Mouse (Mus musculus): Measurements from ENCODE around the gene Sdhaf2.
A peak's percentile ranks its signal among the peaks of the same experiment; 100 is the strongest.
"Not testable (repeated sequence)": the region's sequence is repeated elsewhere in the genome, so short reads cannot be mapped to it uniquely, and the experiment has no call there.

Gene Sdhaf2

DNA sequence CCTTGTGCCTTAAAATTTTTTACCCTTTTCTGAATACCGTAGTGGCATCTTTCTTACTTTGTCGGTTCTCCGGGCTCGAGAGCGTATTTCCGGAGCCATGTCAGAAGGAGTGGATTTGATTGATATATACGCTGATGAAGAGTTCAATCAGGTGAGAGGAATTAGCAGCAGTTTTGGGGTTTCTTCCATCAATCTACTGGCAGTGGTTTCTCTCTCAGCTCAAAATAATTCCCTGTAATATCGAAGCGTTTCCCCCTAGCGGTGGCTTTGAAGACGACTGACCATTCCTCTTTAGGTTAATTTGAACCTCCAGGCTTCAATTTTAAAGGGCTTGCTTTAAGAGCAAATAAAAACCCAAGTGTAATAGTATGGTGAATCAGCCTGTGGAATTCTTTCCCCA is at the start of gene Sdhaf2:
Gene Sdhaf2, minus strand, starts transcription at position 233 of the 400 bp plus-strand sequence.
- DNase-seq (ENCODE audit: extremely low read depth, insufficient read length, low spot score) = no peak

DNA sequence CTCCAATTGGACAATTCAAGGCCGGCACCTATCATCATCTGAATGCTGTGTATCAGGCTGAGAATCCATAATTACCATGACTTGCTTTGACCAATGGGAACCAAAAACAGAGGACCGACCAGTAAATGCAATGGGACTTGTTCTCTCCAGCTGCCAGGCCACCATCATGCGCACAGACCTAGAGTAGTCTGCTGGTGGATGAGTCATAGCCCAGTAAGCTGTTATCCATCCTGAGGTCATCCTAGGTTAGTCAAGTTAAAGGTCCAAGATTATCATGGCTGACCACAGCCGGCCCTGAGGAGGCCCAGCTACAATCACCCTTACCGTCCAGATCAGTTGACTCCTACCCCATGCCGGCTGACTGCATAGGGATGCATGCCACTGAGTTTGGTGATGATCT is 43.7 kb upstream of the Sdhaf2 start:
- no peak for DNase-seq (ENCODE audit: extremely low read depth, insufficient read length, low spot score)

DNA sequence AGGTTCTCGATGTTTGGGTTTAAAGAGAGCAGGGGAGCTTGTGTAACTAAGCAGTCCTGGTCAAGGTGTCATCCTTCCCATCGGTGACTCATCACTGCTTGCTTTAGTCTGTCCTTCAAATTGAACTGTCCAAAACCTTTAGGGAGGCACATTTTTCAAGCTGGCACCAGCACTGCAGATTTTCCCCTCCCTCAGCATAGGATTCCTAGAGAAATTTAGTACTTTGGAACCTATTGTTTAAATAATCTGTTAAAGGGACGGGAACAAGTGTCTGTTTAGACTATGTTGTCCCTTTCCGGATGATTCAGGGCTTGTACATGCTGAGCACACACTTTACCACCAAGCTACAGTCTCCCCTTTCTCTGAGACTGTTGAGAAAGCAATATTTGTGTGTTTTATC is 39.3 kb upstream of the Sdhaf2 start:
- peak; percentile 32 for DNase-seq (ENCODE audit: extremely low read depth, insufficient read length, low spot score)

- no peak for DNase-seq (ENCODE audit: extremely low read depth, insufficient read length, low spot score)
These were observed 38.3 kb upstream of the Sdhaf2 start for GRCm38 (mm10) chr19:10564278-10564677.

GRCm38 (mm10) chr19:10562351-10562750 is 36.4 kb upstream of the Sdhaf2 start:
- DNase-seq (ENCODE audit: extremely low read depth, insufficient read length, low spot score) = no peak

- DNase-seq (ENCODE audit: extremely low read depth, insufficient read length, low spot score) = peak; percentile 61
These were observed 35.8 kb upstream of the Sdhaf2 start for GRCm38 (mm10) chr19:10561558-10562314.

GRCm38 (mm10) chr19:10560108-10560507 is 34.2 kb upstream of the Sdhaf2 start:
- peak; percentile 40 for DNase-seq (ENCODE audit: extremely low read depth, insufficient read length, low spot score)

DNA sequence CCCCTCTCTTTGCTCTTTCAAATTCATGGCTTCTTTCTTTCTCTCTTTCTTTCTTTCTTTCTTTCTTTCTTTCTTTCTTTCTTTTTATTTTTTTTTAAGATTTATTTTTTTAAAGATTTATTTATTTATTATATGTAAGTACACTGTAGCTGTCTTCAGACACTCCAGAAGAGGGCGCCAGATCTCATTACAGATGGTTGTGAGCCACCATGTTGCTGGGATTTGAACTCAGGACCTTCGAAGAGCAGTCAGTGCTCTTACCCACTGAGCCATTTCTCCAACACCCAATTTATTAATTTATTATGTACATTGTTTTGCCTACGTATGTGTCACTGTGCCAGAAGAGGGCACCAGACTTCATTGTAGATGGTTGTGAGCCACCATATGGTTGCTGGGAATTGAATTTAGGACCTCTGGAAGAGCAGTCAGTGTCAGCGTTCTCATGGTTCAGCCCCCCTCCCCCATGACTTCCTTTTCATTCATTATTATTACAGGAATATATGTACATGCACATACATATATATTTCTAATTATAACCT is 32.0 kb upstream of the Sdhaf2 start:
- DNase-seq (ENCODE audit: extremely low read depth, insufficient read length, low spot score) = not testable (repeated sequence)

GRCm38 (mm10) chr19:10557430-10557829 is 31.5 kb upstream of the Sdhaf2 start:
- DNase-seq (ENCODE audit: extremely low read depth, insufficient read length, low spot score) = no peak

DNA sequence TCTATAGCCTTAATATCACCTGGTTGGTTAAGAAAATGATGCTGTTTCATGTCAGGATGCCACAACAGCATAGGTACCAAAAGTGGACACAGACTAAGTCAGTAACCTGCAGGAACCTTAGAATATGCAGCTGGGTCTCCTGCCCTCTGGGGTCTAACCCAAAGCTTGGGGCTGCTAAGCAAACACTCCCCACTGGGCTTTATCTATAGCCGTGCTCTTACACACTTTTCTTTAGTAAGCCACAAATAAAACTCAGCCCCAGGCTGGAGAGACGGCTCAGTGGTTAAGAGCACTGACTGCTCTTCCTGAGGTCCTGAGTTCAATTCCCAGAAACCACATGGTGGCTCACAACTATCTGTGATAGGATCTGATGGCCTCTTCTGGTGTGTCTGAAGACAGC is 31.1 kb upstream of the Sdhaf2 start:
- no peak for DNase-seq (ENCODE audit: extremely low read depth, insufficient read length, low spot score)

GRCm38 (mm10) chr19:10555624-10556510 is 29.9 kb upstream of the Sdhaf2 start, which contains the start of gene Tmem216:
Gene Tmem216, minus strand, starts transcription at chr19:10556238.
- DNase-seq (ENCODE audit: extremely low read depth, insufficient read length, low spot score) = peak; percentile 82

GRCm38 (mm10) chr19:10539454-10539853 is 13.5 kb upstream of the Sdhaf2 start:
- no peak for DNase-seq (ENCODE audit: extremely low read depth, insufficient read length, low spot score)

GRCm38 (mm10) chr19:10530082-10530481 is 4.1 kb upstream of the Sdhaf2 start:
- no peak for DNase-seq (ENCODE audit: extremely low read depth, insufficient read length, low spot score)

GRCm38 (mm10) chr19:10525106-10525901 is 638 bp downstream of the Sdhaf2 start, which contains the start of gene Cpsf7:
Gene Cpsf7, plus strand, starts transcription at chr19:10525266.
- peak; percentile 90 for DNase-seq (ENCODE audit: extremely low read depth, insufficient read length, low spot score)

- DNase-seq (ENCODE audit: extremely low read depth, insufficient read length, low spot score) = no peak
These were observed 1.2 kb downstream of the Sdhaf2 start for GRCm38 (mm10) chr19:10524784-10525105.

GRCm38 (mm10) chr19:10523483-10524080 is 2.4 kb downstream of the Sdhaf2 start:
- no peak for DNase-seq (ENCODE audit: extremely low read depth, insufficient read length, low spot score)

DNA sequence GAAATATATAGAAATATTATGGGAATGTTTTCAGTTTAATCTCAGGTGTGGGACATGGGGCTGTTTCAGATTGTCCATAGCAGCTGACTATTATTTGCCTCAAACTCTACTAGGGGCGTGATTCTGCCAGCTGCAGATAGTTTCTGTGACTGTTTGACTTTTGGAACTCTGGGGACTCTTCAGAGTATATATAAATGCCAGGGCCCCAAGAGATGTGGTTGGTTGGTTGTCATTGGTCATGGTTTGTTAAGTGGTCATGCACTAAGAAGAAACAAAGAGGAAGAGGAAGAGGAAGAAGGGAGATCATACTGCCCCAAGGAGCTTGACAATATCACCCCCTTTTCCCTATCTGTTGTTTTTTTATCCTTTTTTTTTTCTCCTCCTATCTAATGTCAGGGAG is 4.0 kb downstream of the Sdhaf2 start:
- no peak for DNase-seq (ENCODE audit: extremely low read depth, insufficient read length, low spot score)

GRCm38 (mm10) chr19:10520355-10520754 is 5.6 kb downstream of the Sdhaf2 start:
- peak; percentile 22 for DNase-seq (ENCODE audit: extremely low read depth, insufficient read length, low spot score)

- no peak for DNase-seq (ENCODE audit: extremely low read depth, insufficient read length, low spot score)
These were observed 15.1 kb downstream of the Sdhaf2 start for GRCm38 (mm10) chr19:10510759-10511330.

DNA sequence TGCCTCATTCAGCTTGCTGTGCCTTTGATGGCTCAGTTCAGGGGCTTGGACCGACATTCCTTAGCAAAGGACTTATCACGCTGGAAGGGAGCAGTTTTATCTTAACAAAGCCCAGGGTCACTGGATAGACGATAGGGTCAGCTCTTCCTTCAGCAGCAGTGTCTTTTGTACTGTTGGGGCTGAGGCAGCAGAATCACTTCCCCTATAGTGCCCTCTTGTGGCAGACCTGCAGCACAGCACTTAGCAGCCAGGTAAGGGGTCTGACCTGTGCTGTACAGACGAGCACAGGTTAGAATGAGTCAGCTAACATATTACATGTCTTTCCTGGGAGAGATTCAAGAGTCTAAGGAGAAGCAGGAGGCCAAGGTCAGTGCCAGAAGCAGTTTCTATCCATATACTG is 23.4 kb downstream of the Sdhaf2 start:
- DNase-seq (ENCODE audit: extremely low read depth, insufficient read length, low spot score) = no peak

Measured in 3134 (cell line).